Mouse (Mus musculus) T-cell, adult 66 days (primary cell): Measurements from ENCODE around the gene Cracr2b. TPM values are rescaled to one million over a fixed set of nuclear protein-coding genes. Genes with fewer than 3 reads are reported as not detected.

Source experiments
- total RNA-seq, 2 experiments: library from RNA; stranded (reverse); gene quantifications; 3 replicates in 1 of 2; 4 replicates in 1 of 2; pipeline ENCODE4 v1.2.4; 2023

Gene Cracr2b
- 1 to 10 TPM in 1 of 2 experiments, not detected in 1; 1.0 TPM for total RNA-seq

DNA sequence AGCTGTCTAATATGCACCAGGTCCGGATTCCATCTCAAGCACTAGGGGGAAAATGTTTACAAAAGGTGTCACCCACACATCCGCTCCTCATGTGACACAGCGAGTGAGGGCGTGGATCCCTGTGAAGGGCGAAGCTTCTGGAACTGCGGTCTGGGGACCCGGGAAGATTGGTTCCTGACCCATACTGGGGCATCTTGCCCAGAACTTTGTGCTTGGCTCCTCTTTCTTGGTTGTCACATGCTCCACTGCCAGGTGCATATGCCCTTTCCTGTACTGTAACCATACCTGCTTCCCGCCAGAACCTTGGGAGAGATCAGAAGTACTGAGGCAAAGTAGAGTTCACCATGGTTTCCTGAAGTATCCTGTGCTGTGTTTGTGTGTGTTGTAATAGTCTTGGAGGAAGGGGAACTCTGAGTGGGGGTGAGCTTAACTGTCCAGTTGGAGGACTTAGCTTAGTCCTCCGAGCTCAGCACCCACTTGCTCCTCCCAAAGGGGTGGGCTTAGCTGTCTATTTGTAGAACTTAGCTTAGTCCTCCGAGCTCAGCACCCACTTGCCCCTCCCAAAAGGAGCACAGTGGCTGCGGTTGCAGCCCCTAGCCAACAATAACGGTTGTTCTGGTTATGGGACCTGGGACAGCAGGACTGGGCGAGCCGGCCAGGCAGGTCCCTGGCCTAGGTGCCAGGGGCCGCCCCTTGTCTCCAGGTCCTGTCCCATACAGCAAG, at the start of gene Cracr2b:
Gene Cracr2b, plus strand, starts transcription at position 704 of the 723 bp plus-strand sequence.

DNA sequence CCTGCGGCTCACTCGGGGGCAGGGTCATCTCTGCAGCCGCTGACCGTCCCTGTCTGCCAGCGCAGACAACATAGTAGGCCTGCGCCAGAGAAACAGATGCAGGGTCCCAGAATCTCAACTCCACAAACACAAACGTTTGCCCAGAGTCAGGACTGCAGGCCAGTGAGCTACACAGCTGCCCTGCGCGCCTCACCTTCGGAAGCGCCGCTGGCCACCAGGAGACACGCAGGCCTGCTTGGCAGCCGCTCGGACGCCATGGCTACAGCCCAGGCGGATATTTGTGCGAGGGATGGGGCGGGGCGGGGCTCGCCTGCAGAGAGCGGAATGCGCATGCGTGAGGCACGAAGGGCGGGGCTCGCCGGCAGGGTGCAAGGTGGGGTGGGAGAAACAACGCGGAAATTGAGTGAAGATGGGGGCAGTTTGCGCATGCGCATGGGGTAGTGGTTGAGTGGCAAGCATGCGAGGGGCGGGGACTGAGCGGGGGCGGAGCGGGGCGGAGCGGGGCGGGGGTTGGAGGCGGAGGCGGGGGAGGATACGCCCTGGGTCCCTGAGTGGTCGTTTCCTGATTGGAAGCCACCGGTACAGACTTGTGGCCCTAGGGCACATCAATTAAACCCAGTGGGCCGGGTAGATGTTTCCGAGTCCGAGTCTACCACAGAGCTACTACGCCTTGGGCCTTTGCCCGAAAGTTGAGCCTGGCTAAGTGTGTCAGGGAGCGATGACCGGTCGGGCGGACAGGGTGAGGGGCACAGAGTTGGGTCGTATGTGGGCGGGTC, 46.9 kb upstream of the Cracr2b start, which contains the start of gene Gatd1:
Gene Gatd1, minus strand, starts transcription at position 328 of the 776 bp plus-strand sequence.

DNA sequence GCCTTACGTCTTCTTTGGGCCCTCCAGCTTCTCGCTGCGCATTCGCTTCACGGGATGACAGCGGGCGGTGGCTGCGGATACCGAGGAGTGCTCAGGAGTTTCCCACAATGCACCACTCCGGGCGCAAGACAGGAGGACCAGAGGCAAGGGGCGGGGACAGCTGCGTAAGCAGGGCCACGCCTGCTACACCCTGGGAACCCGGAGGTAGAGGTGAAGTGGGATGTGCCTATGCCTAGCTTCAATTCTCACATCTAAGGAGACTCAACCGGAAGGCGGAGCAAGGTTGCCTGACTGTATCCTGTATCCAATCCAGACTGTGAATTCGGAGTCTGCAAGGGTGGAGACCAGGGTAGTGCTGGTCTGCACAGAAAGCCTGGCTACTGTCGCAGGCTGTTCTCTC, 31.6 kb upstream of the Cracr2b start, which contains the start of gene Cend1:
Gene Cend1, minus strand, starts transcription at position 182 of the 400 bp plus-strand sequence.

DNA sequence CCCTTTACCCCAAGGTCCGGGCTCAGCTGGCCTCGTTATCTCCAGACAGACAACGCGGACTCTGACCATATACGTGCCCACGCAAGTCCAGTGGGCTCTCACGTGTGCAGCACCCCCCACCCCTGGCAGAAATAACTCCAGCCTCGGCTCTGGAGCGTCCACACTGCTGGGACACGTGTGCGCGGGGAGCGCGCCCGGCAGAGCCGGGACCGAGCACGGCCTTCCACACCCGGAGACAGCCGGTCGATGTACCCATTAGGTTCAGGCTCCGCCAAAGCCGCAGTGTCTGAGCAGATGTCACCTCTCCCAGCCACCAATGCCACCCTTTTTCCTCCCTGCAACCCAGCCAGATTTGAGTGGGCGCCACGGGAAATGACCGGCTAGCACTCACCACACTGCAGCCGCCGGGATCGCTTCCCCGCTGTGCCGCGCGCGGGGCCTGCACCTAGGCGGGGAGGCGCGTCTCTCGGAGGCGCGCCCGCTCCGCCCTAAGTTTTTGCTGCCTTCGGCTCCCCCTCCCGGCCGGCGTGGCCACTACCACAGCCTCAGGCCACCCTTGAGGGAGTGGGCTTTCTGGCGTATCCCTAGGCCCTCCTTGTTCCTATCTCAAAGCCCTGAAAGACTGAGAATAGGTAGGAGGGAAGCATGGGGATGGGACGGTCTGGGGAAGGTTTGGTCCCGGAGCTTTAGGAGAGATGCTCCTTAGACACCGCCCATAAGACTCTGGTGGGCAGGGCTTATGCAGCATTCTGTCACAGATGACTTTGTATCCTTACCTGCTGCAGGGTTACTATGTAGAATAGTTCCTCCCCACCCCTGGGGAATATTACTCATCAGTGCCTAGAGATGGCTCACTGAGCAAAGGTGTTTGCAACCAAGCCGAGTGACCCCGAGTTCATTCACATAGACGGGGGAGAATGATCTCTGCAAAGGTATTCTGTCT, 23.4 kb upstream of the Cracr2b start, which contains the start of gene Slc25a22:
Gene Slc25a22, minus strand, starts transcription at position 715 of the 943 bp plus-strand sequence.

DNA sequence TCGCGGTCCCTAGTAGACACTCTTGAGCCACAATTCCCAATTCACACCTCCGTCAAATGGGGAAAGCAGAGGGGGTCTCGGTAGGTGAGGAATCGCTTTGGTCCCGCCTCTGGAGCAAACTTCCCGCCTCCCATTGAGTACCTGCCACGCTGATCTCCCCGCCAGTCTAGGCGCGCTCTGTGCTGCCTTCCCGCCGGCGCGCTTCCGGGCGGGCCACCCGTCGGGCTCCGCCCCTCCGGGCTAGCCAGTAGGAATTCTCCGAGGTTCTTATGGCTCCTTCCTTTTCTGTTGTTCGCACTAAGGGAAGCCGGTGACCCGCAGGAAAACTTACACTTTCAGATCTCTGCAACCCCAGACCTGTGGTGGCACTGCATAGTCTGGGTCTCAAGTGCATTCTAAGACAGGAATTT, 17.1 kb upstream of the Cracr2b start, which contains the start of gene Pidd1:
Gene Pidd1, minus strand, starts transcription at position 198 of the 410 bp plus-strand sequence.

DNA sequence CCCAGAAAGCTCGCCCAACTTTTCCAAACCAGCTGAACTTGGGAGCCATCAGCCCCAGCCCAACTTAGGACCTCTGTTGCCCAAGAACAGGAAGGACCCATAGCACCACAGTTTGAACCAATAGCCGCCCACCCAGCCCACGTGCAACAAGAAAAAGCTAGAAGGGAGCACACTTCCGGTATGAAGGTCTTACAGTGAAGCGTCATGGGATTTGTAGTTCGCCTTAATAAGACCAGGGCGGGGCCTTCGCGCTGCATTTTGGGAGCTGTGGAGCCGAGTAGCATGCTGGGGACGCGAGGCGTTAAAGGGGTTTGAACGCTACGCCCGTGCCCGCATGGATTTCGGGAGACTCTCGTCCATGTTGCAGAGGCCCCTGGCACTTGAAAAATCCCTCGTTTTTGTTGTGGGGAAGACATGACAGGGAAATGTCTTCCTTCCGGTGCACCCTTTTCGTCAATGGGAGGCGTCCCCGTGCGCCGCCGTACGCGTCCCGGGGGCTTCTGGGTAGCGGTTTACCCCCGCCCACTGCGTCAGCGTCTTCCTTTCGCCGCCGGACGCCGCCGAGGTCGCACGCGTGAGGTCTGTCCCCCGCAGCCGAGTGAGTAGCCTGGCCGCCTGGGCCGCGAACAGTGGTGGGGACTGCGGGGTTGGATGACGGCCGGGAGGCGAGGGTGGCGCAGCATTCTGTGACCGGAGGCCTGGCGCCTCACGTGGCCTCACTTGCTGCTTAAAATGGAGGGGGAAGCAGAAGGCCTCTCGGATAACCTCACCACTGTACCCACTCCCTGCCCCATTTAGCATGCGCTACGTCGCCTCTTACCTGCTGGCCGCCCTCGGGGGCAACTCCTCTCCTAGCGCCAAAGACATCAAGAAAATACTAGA, 13.5 kb upstream of the Cracr2b start, which contains the start of gene Rplp2:
Gene Rplp2, plus strand, starts transcription at position 261 of the 882 bp plus-strand sequence.

DNA sequence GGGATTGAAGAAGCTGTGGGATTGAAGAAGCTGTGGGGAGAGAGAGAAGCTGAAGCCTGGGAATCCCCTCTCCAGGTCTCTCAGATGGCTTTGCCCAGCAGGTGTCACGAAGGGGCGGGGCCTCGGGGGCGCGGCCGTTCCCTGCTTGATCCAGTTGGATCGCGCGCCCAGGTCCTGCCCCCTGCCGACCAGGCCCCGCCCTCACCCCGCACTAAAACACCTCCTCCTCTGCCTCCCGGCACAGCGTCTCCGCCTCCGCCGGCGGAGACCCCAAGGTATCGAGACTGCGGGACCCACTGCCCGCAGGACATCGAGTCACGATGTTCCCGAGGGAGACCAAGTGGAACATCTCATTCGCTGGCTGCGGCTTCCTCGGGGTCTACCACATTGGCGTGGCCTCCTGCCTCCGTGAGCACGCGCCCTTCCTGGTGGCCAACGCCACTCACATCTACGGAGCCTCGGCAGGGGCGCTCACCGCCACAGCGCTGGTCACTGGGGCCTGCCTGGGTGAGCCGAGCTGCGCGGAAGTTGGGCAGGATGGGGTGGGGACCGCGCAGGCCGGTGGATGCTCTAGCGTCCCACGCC, 5.8 kb upstream of the Cracr2b start, which contains the start of gene Pnpla2:
Gene Pnpla2, plus strand, starts transcription at position 232 of the 585 bp plus-strand sequence.

DNA sequence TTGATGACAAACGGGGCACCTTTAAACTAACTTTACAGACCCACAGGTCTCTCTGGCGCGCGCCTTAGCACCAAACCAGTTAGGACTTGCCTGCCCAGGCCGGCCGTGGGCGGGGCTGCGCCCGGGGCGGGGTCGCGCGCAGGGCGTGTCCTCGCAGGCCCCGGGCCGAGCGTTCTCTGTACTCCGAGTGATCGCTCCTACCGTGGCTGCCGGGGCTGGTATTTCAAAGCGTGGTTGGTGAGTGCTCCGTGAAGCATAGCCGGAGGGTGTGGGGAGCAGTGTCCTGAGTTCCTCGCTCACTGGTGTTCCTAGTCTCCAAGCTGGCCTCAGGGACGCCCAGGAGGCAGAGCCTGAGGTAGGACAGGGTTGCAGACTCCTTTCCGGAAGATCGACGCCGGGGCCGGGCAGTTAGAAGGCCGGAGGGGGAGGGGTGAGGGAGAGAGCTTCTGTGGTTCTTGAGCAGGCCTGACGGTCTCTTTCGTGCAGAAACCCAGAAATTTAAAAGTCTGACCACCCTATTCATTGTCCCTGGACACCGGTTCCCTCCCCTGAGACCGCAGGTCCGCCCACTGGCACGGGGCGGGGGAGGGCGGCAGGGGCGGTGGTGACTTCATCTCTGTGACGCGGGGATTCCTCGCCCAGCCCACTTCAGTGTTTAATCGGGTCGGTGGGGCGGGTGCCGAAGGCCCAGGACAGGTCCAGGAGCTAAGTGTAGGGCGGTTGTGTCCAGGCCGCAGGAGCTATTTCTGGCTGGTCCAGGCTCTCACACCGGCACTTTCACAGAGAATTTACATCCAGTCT, 6.5 kb downstream of the Cracr2b start, which contains the start of gene Cd151:
Gene Cd151, plus strand, starts transcription at position 163 of the 801 bp plus-strand sequence.

DNA sequence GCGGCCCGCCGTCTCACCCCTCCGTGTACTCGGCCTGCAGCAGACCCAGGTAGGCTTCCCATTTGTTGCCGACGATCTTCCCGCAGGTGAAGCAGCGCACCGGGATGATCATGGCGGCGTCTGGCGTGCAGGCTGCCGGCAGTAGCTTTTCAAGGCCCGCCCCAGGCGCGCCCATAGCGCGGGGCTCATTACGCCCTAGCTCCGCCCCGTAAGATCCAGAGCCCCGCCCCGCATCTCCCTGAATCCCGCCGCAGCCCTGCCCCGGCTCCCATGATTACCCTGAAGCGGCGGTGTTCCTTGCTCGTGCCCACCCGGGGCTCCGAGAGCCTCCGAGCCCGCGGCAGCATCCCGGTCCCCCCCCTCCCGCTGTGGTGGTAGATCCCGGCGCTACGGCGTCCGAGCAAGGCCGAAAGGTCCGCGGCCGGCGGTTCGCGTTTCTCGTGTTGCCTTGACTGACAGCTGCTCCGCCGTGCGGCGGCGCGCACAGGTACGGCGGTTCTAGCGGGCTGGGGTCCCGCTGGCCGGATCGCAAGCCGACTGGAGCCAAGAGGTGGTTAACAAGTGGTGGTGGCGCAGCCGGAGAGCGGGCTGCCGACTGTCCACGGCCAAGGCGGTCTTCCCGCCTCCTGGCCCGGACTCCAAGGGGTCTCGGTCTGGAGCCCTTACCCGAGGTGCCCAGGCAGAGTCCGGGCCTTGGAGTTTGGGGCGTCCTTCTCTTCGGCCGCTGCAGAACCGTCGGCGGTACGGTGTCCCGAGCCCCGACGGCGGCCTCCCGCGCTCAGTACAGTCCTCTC, 14.3 kb downstream of the Cracr2b start, which contains the start of the genes Polr2l and Tspan4:
Gene Polr2l, minus strand, starts transcription at position 122 of the 794 bp plus-strand sequence.
Gene Tspan4, plus strand, starts transcription at position 230 of the 794 bp plus-strand sequence.

Other genes starting within 250 kb of the Cracr2b start
- gene Lmntd2, start 247.0 kb upstream of the Cracr2b start, total RNA-seq: 1 to 10 TPM; 2.4 to 2.6 TPM
- gene Rassf7, start 245.2 kb upstream of the Cracr2b start, total RNA-seq: 1 to 10 TPM; 9.3 to 9.6 TPM
- gene Phrf1, start 232.3 kb upstream of the Cracr2b start, total RNA-seq: 100 to 1,000 TPM; 173 to 177 TPM
- gene Irf7, start 194.6 kb upstream of the Cracr2b start, total RNA-seq: 10 to 100 TPM; 34.4 to 53.3 TPM
- not detected for gene Cdhr5, start 184.3 kb upstream of the Cracr2b start, total RNA-seq
- gene Sct, start 182.0 kb upstream of the Cracr2b start, total RNA-seq: not detected
- gene Drd4, start 169.1 kb upstream of the Cracr2b start, total RNA-seq: not detected
- gene Deaf1, start 133.4 kb upstream of the Cracr2b start, total RNA-seq: 10 to 100 TPM; 65.6 to 68.5 TPM
- gene Tmem80, start 133.4 kb upstream of the Cracr2b start, total RNA-seq: 10 to 100 TPM; 20.7 to 21.2 TPM
- gene Eps8l2, start 122.2 kb upstream of the Cracr2b start, total RNA-seq: under 1 TPM in 1 of 2 experiments, not detected in 1; 0.80 TPM
- 100 to 1,000 TPM in 1 of 2 experiments, 10 to 100 TPM in 1; 93.1 to 107 TPM for gene Taldo1, start 68.9 kb upstream of the Cracr2b start, total RNA-seq
- 10 to 100 TPM; 38.3 to 40.0 TPM for gene Gatd1, start 47.0 kb upstream of the Cracr2b start, total RNA-seq
- not detected for gene Cend1, start 31.6 kb upstream of the Cracr2b start, total RNA-seq
- gene Slc25a22, start 23.2 kb upstream of the Cracr2b start, total RNA-seq: 10 to 100 TPM; 55.0 to 76.6 TPM
- gene Pidd1, start 17.1 kb upstream of the Cracr2b start, total RNA-seq: 1 to 10 TPM; 2.4 to 5.7 TPM
- 1,000 to 10,000 TPM; 3,530 to 3,735 TPM for gene Rplp2, start 13.7 kb upstream of the Cracr2b start, total RNA-seq
- gene Pnpla2, start 5.9 kb upstream of the Cracr2b start, total RNA-seq: 10 to 100 TPM; 52.1 to 58.8 TPM
- gene Cd151, start 6.3 kb downstream of the Cracr2b start, total RNA-seq: 1 to 10 TPM; 7.2 to 8.9 TPM
- 10 to 100 TPM; 17.0 to 21.1 TPM for gene Polr2l, start 14.0 kb downstream of the Cracr2b start, total RNA-seq
- gene Tspan4, start 14.1 kb downstream of the Cracr2b start, total RNA-seq: 1 to 10 TPM; 2.2 to 2.8 TPM
- gene Chid1, start 78.8 kb downstream of the Cracr2b start, total RNA-seq: 10 to 100 TPM; 21.1 to 31.6 TPM
- gene Ap2a2, start 101.1 kb downstream of the Cracr2b start, total RNA-seq: 10 to 100 TPM; 53.8 to 54.1 TPM
- under 1 TPM in 1 of 2 experiments, not detected in 1; 0.06 TPM for gene Muc6, start 194.2 kb downstream of the Cracr2b start, total RNA-seq
- gene Muc2, start 229.2 kb downstream of the Cracr2b start, total RNA-seq: not detected